Mouse (Mus musculus) MEL (cell line): ENCODE measurements around the gene Pls1. TPM values are rescaled to one million over a fixed set of nuclear protein-coding genes. Genes with fewer than 3 reads are reported as not detected.
A peak's percentile ranks its signal among the peaks of the same experiment; 100 is the strongest.

Source experiments
- DNase-seq: peaks from one replicate; pipeline ENCODE4 v3.0.0; 2011; ENCODE audit warnings: low read depth, low spot score
- H3K27ac ChIP-seq: 2 replicates; pipeline ENCODE4 v1.5.1; 2012; ENCODE audit warnings: low read depth, mild to moderate bottlenecking, control low read depth, low read length, moderate library complexity; ENCODE audit not compliant: control insufficient read depth
- H3K27me3 ChIP-seq, 2 experiments: fragments of 150-350 bp in 1 of 2; sonication (generic) in 1 of 2; 2 replicates each; pipeline ENCODE4 v1.6.1; 2012; ENCODE audit warnings: low read length in 2 of 2, mild to moderate bottlenecking in 2 of 2, improper control_type of control experiment in 1 of 2, moderate library complexity in 1 of 2; ENCODE audit not compliant: insufficient read depth in 2 of 2, control insufficient read depth in 1 of 2
- H3K36me3 ChIP-seq, 2 experiments: 2 replicates each; pipeline ENCODE4 v1.6.1; 2012 to 2014; ENCODE audit warnings: low read length in 2 of 2, improper control_type of control experiment in 1 of 2, inconsistent platforms in 1 of 2, mild to moderate bottlenecking in 1 of 2; ENCODE audit not compliant: insufficient read depth in 2 of 2, control insufficient read depth in 1 of 2
- H3K4me1 ChIP-seq, 2 experiments: fragments of 150-350 bp in 1 of 2; sonication (generic) in 1 of 2; 2 replicates each; pipeline ENCODE4 v1.6.1; 2012; ENCODE audit warnings: low read length in 2 of 2, improper control_type of control experiment in 1 of 2, mild to moderate bottlenecking in 1 of 2; ENCODE audit not compliant: insufficient read depth in 2 of 2, control insufficient read depth in 1 of 2
- H3K4me3 ChIP-seq, 2 experiments: fragments of 150-350 bp in 1 of 2; sonication (generic) in 1 of 2; 2 replicates each; pipeline ENCODE4 v1.5.1; 2012; ENCODE audit warnings: low read depth in 2 of 2, low read length in 2 of 2, mild to moderate bottlenecking in 2 of 2, moderate library complexity in 2 of 2, control low read depth in 1 of 2, improper control_type of control experiment in 1 of 2; ENCODE audit not compliant: control insufficient read depth in 1 of 2, insufficient read depth in 1 of 2
- H3K79me2 ChIP-seq: 2 replicates; pipeline ENCODE4 v1.6.1; 2012; ENCODE audit warnings: mild to moderate bottlenecking, low read length, moderate library complexity; ENCODE audit not compliant: control insufficient read depth, poor library complexity, insufficient read depth
- H3K9ac ChIP-seq: 2 replicates; pipeline ENCODE4 v1.6.1; 2012; ENCODE audit warnings: low read depth, mild to moderate bottlenecking, control low read depth, low read length, moderate library complexity; ENCODE audit not compliant: control insufficient read depth, poor library complexity, severe bottlenecking
- H3K9me3 ChIP-seq: fragments of 150-350 bp; sonication (generic); replicated peaks from 2 replicates; pipeline ENCODE4 v1.6.1; 2012; ENCODE audit warnings: mild to moderate bottlenecking, low read length, improper control_type of control experiment, moderate library complexity; ENCODE audit not compliant: insufficient read depth
- BHLHE40 ChIP-seq: IDR thresholded peaks from 2 replicates; pipeline ENCODE4 v1.6.1; 2012; ENCODE audit warnings: low read depth, mild to moderate bottlenecking, inconsistent platforms, low read length, improper control_type of control experiment, borderline replicate concordance
- CHD2 ChIP-seq: IDR thresholded peaks from 2 replicates; pipeline ENCODE4 v1.6.1; 2011; ENCODE audit warnings: low read length, improper control_type of control experiment
- CTCF ChIP-seq, 3 experiments: IDR thresholded peaks in 2 of 3; conservative IDR thresholded peaks in 1 of 3; 2 replicates each; pipeline ENCODE4 v1.5.1; 2011 to 2012; ENCODE audit warnings: low read length in 3 of 3, low read depth in 2 of 3, mild to moderate bottlenecking in 2 of 3, improper control_type of control experiment in 1 of 3, inconsistent platforms in 1 of 3, mixed read lengths in 1 of 3, moderate library complexity in 1 of 3; ENCODE audit not compliant: control insufficient read depth in 1 of 3, insufficient read depth in 1 of 3, poor library complexity in 1 of 3, severe bottlenecking in 1 of 3
- E2F4 ChIP-seq: IDR thresholded peaks from 2 replicates; pipeline ENCODE4 v1.6.1; 2011; ENCODE audit warnings: low read depth, low read length, improper control_type of control experiment, borderline replicate concordance
- ELF1 ChIP-seq: IDR thresholded peaks from 2 replicates; pipeline ENCODE4 v1.6.1; 2014; ENCODE audit warnings: low read depth, mild to moderate bottlenecking, inconsistent platforms, low read length, improper control_type of control experiment, moderate library complexity
- EP300 ChIP-seq, 2 experiments: IDR thresholded peaks; 2 replicates each; pipeline ENCODE4 v1.6.1; 2011; ENCODE audit warnings: improper control_type of control experiment in 2 of 2, low read length in 2 of 2, low read depth in 1 of 2, mild to moderate bottlenecking in 1 of 2
- ETS1 ChIP-seq: IDR thresholded peaks from 2 replicates; pipeline ENCODE4 v1.6.1; 2012; ENCODE audit warnings: low read depth, mild to moderate bottlenecking, inconsistent platforms, low read length, improper control_type of control experiment, moderate library complexity
- GABPA ChIP-seq: IDR thresholded peaks from 2 replicates; pipeline ENCODE4 v1.6.1; 2012; ENCODE audit warnings: low read depth, mild to moderate bottlenecking, inconsistent platforms, low read length, improper control_type of control experiment, moderate library complexity
- HCFC1 ChIP-seq: IDR thresholded peaks from 2 replicates; pipeline ENCODE4 v1.6.1; 2012; ENCODE audit warnings: low read depth, mild to moderate bottlenecking, inconsistent platforms, low read length, improper control_type of control experiment, moderate library complexity
- KAT2A ChIP-seq: conservative IDR thresholded peaks from 2 replicates; pipeline ENCODE4 v1.6.1; 2012; ENCODE audit warnings: low read depth, low read length, improper control_type of control experiment, inconsistent platforms
- MAFK ChIP-seq: IDR thresholded peaks from 2 replicates; pipeline ENCODE4 v1.6.1; 2011; ENCODE audit warnings: low read depth, mild to moderate bottlenecking, low read length, improper control_type of control experiment, borderline replicate concordance
- MXI1 ChIP-seq: IDR thresholded peaks from 2 replicates; pipeline ENCODE4 v1.6.1; 2011; ENCODE audit warnings: mild to moderate bottlenecking, low read depth, low read length, improper control_type of control experiment
- NELFE ChIP-seq: IDR thresholded peaks from 2 replicates; pipeline ENCODE4 v1.6.1; 2011; ENCODE audit warnings: low read depth, low read length, improper control_type of control experiment
- NRF1 ChIP-seq: IDR thresholded peaks from 2 replicates; pipeline ENCODE4 v1.6.1; 2014; ENCODE audit warnings: low read depth, mild to moderate bottlenecking, inconsistent platforms, low read length, improper control_type of control experiment, moderate library complexity; ENCODE audit not compliant: poor library complexity, insufficient read depth, severe bottlenecking
- POLR2AphosphoS5 ChIP-seq: IDR thresholded peaks from 2 replicates; pipeline ENCODE4 v1.6.1; 2012; ENCODE audit warnings: low read depth, borderline replicate concordance, mild to moderate bottlenecking, inconsistent platforms, low read length, moderate library complexity, mixed read lengths
- RAD21 ChIP-seq: IDR thresholded peaks from 2 replicates; pipeline ENCODE4 v1.6.1; 2011; ENCODE audit warnings: mild to moderate bottlenecking, low read depth, low read length, improper control_type of control experiment
- UBTF ChIP-seq: IDR thresholded peaks from 2 replicates; pipeline ENCODE4 v1.6.1; 2012; ENCODE audit warnings: low read depth, mild to moderate bottlenecking, inconsistent platforms, low read length, improper control_type of control experiment, moderate library complexity, borderline replicate concordance; ENCODE audit not compliant: insufficient read depth
- USF1 ChIP-seq: IDR thresholded peaks from 2 replicates; pipeline ENCODE4 v1.6.1; 2014; ENCODE audit warnings: low read depth, mild to moderate bottlenecking, inconsistent platforms, low read length, improper control_type of control experiment, moderate library complexity
- USF2 ChIP-seq, 2 experiments: IDR thresholded peaks; 2 replicates each; pipeline ENCODE4 v1.6.1; 2011 to 2012; ENCODE audit warnings: improper control_type of control experiment in 2 of 2, low read length in 2 of 2, borderline replicate concordance in 1 of 2, inconsistent platforms in 1 of 2, low read depth in 1 of 2, mild to moderate bottlenecking in 1 of 2; ENCODE audit not compliant: insufficient read depth in 1 of 2
- ZMIZ1 ChIP-seq: IDR thresholded peaks from 2 replicates; pipeline ENCODE4 v1.6.1; 2012; ENCODE audit warnings: low read depth, mild to moderate bottlenecking, inconsistent platforms, low read length, improper control_type of control experiment, moderate library complexity
- ZNF384 ChIP-seq: IDR thresholded peaks from 2 replicates; pipeline ENCODE4 v1.6.1; 2012; ENCODE audit warnings: low read depth, mild to moderate bottlenecking, inconsistent platforms, low read length, improper control_type of control experiment
- polyA plus RNA-seq, 2 experiments: library from polyadenylated mRNA; stranded (reverse) in 1 of 2; unstranded in 1 of 2; fragments of >175 nt in 1 of 2; fragments of >200 nt in 1 of 2; gene quantifications; 2 replicates each; pipeline versions ENCODE4 v1.2.1 to v1.2.4; 2012; ENCODE audit warnings: low replicate concordance in 2 of 2, low read depth in 1 of 2; ENCODE audit not compliant: insufficient read length in 2 of 2, insufficient read depth in 1 of 2, missing spikeins in 1 of 2
- total RNA-seq: library from RNA; depleted of rRNA; stranded (reverse); fragments of 300-350 nt; gene quantifications from 2 replicates; pipeline ENCODE4 v1.2.3, GENCODE M21; 2012

Pls1 gene
- total and polyA plus RNA-seq, 3 experiments = 0.04 TPM; not detected in 2

DNA sequence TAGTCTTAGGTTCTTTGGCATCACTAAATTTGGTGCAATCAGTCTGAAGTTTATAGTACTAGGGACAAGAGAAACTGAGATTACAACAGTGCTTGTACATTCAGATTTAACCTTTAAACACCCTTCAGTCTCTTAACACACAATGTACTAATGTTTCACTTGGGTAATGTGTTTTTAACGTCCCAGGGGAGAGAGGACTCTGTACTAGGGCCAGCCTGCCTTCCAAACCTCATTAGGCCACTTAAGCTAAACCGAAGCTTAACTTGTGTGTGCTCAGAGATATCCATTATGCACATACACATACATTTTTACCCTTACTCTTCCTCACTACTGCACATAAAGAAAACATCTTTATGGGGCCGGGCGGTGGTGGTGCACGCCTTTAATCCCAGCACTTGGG lies 97.8 kb downstream of the Pls1 start:
- Histone ChIP-seq H3K79me2 (no peaks in the 10 kb centered on the region; the same call in 1 of the 2 replicates), H3K27me3 (peaks cover 6 to 9% of the 10 kb centered on the region in 2 experiments), H3K4me1 (peaks cover 0 to 6% of the 10 kb centered on the region in 2 experiments; a peak in 2 of 4 replicates), H3K36me3 (no peaks in the 10 kb centered on the region), H3K9me3 (no peaks in the 10 kb centered on the region), H3K4me3 (no peak overlapping the region), H3K9ac (no peak overlapping the region), H3K27ac (no peak overlapping the region)
- TF ChIP-seq CTCF (IDR thresholded peaks at IDR 0.05 in 2 of 3, conservative IDR thresholded peaks at IDR 0.05 in 1 of 3; ENCODE audit: control insufficient read depth in 1 of 3, insufficient read depth in 1 of 3, low read depth in 2 of 3, low read length in 3 of 3, poor library complexity in 1 of 3, severe bottlenecking in 1 of 3) = no peak
- no peak for TF ChIP-seq ELF1
- no peak for TF ChIP-seq NELFE
- TF ChIP-seq ZNF384 = no peak
- TF ChIP-seq E2F4 = no peak
- TF ChIP-seq GABPA = no peak
- no peak for TF ChIP-seq NRF1
- no peak for TF ChIP-seq ETS1
- no peak for TF ChIP-seq MAFK
- TF ChIP-seq USF1 = no peak
- no peak for TF ChIP-seq POLR2AphosphoS5
- no peak for TF ChIP-seq BHLHE40
- no peak for DNase-seq

GRCm38 (mm10) chr9:95744845-95745613 lies 100.1 kb downstream of the Pls1 start:
- Histone ChIP-seq H3K27ac (no peak overlapping the region), H3K79me2 (no peaks in the 10 kb centered on the region; the same call in 1 of the 2 replicates), H3K27me3 (peaks cover 3 to 7% of the 10 kb centered on the region in 2 experiments; a peak in 3 of 4 replicates), H3K4me3 (no peak overlapping the region), H3K9me3 (no peaks in the 10 kb centered on the region), H3K36me3 (no peaks in the 10 kb centered on the region), H3K9ac (no peak overlapping the region), H3K4me1 (peaks cover 0 to 4% of the 10 kb centered on the region in 2 experiments; a peak in 2 of 4 replicates)
- peak; percentile 23 for DNase-seq
- TF ChIP-seq USF2 (IDR thresholded peaks at IDR 0.05; ENCODE audit: borderline replicate concordance in 1 of 2, insufficient read depth in 1 of 2, low read depth in 1 of 2, low read length in 2 of 2) (no peak), MXI1 (no peak), E2F4 (no peak), KAT2A (no peak), ZMIZ1 (no peak), EP300 (IDR thresholded peaks at IDR 0.05; ENCODE audit: low read depth in 1 of 2, low read length in 2 of 2) (no peak), UBTF (no peak), GABPA (no peak), CHD2 (no peak), RAD21 (no peak), HCFC1 (no peak)
